Mouse (Mus musculus) lung, postnatal 0 days (tissue): ENCODE data around the gene Trhde. TPM values are rescaled to one million over a fixed set of nuclear protein-coding genes. Genes with fewer than 3 reads are reported as not detected.

Experiments used
- ATAC-seq: fragments of 200-750 bp; cut with Nextera tagmentation; 2 replicates; pipeline ENCODE4 v1.8.0; 2017; ENCODE audit warnings: moderate library complexity
- DNase-seq: peaks from one replicate; pipeline ENCODE4 v3.0.0-alpha.2; 2016; ENCODE audit warnings: low spot score
- H3K27ac ChIP-seq: fragments of 300-500 bp; sonication (generic); 2 replicates; pipeline ENCODE4 v1.5.1; 2014; ENCODE audit warnings: antibody characterized with exemption, mild to moderate bottlenecking, low read length, mixed read lengths
- H3K27me3 ChIP-seq: fragments of 300-500 bp; sonication (generic); replicated peaks from 2 replicates; pipeline ENCODE4 v1.6.1; 2014; ENCODE audit warnings: low read length, mixed read lengths; ENCODE audit not compliant: insufficient read depth
- H3K36me3 ChIP-seq: fragments of 300-500 bp; sonication (generic); 2 replicates; pipeline ENCODE4 v1.6.1; 2014; ENCODE audit warnings: low read length, mixed read lengths; ENCODE audit not compliant: insufficient read depth
- H3K4me1 ChIP-seq: fragments of 300-500 bp; sonication (generic); 2 replicates; pipeline ENCODE4 v1.6.1; 2014; ENCODE audit warnings: antibody characterized with exemption, low read depth, low read length, mixed read lengths; ENCODE audit not compliant: insufficient read depth
- H3K4me2 ChIP-seq: fragments of 300-500 bp; sonication (generic); replicated peaks from 2 replicates; pipeline ENCODE4 v1.6.1; 2014; ENCODE audit warnings: low read depth, mild to moderate bottlenecking, low read length, moderate library complexity, mixed read lengths
- H3K4me3 ChIP-seq: fragments of 300-500 bp; sonication (generic); 2 replicates; pipeline ENCODE4 v1.5.1; 2014; ENCODE audit warnings: low read depth, low read length
- H3K9ac ChIP-seq: fragments of 300-500 bp; sonication (generic); replicated peaks from 2 replicates; pipeline ENCODE4 v1.6.1; 2014; ENCODE audit warnings: low read depth, mild to moderate bottlenecking
- H3K9me3 ChIP-seq: fragments of 300-500 bp; sonication (generic); 2 replicates; pipeline ENCODE4 v1.6.1; 2016; ENCODE audit warnings: low read length, mixed read lengths
- CTCF ChIP-seq: IDR thresholded peaks from 2 replicates; pipeline ENCODE4 v1.5.1; 2016; ENCODE audit warnings: antibody characterized with exemption, mild to moderate bottlenecking
- EP300 ChIP-seq: IDR thresholded peaks from 2 replicates; pipeline ENCODE4 v1.6.1; 2016; ENCODE audit warnings: antibody characterized with exemption, mild to moderate bottlenecking, control low read depth
- WGBS: fragments of 180-500 bp; shearing (Covaris S2); extraction: QIAGEN DNeasy Blood & Tissue Kit; methylation state at CpG from one replicate; pipeline ENCODE4 v1.1.7; 2014; 5-methylcytosine and 5-hydroxymethylcytosine counted together
- polyA plus RNA-seq: library from polyadenylated mRNA; unstranded; fragments of >200 nt; fragmentation: Nextera tagmentation; extraction: Ambion mirVana; gene quantifications from 2 replicates; pipeline ENCODE4 v1.2.1, GENCODE M21; 2015

Trhde gene
- polyA plus RNA-seq, 1 experiment from 2014 or later, result not detected

DNA sequence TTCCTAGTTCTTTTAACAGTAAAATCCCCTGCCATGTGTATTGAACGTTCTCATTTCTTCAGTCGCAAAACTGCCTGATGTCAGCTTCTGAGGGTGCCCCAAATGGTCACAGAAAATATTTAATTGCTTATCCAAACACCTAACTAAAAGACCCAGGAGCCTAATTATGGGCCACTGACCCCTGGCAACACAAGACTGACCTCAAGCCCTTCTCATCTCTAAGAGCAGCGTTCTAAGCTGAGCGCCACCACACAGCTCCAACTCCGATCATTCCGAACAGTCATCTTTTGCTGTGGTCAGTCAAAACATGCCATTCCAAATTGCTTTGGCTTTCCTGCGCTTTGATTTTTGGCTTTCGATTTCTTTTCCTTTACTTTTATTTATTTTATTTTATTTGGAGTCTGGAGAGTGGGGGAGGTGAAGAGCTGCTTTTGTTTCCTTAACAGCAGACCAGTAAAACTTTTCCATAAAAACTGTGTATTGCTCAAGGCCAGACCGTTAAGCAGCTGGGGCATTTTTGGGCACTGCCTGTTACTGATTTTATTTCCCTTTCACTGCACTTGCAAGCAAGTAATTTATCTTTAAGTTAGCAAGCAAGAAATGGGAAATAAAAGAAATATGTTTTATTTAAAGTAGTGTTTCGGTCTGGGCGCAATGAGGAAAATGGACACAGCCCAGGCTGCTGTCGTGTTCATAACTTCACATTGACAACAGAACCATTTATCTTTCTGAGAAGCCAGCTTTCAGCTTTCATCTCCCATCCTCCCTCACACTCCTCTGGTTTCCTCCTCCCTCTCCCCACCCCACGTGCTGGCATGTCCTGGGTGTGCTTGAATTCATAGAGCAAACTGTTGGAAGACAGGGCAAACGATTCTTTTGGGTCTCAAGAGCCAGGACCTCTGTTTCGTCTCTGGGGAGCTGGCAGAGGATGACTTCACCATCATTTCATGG is 59.1 kb downstream of the Trhde start:
- WGBS, result 48% methylated on average over 15 of the region's 15 CpGs
- Histone ChIP-seq H3K36me3 (no peaks in the 10 kb centered on the region), H3K9me3 (no peaks in the 10 kb centered on the region), H3K9ac (no peak overlapping the region), H3K4me3 (no peak overlapping the region), H3K27me3 (no peaks in the 10 kb centered on the region), H3K4me2 (no peak overlapping the region), H3K27ac (no peak overlapping the region), H3K4me1 (no peaks in the 10 kb centered on the region)
- TF ChIP-seq EP300 (no peak), CTCF (no peak)
- DNase-seq (no peak), ATAC-seq (no peak)

DNA sequence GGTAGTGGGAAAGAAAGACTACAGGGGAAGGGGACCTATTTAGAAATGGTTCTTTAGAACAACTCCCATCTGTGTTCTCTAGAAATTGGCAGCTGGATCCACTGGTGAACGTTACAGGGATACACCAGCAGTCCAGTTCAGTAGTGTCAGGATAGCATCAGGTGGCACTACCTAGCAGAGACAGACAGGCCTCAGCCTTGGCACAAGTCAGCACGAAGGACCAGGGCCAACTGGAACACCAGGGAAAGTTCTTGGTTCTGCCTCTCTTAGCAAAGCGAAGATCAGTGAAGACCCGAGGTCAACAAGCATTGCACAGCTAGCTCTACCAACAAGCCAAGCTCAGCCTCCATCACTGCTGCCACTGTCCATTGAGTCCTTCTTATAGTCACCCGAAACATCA is 62.2 kb downstream of the Trhde start:
- Histone ChIP-seq H3K27ac (no peak overlapping the region), H3K27me3 (no peaks in the 10 kb centered on the region), H3K4me3 (no peak overlapping the region), H3K9ac (no peak overlapping the region), H3K4me2 (no peak overlapping the region), H3K4me1 (no peaks in the 10 kb centered on the region), H3K36me3 (no peaks in the 10 kb centered on the region), H3K9me3 (no peaks in the 10 kb centered on the region)
- ATAC-seq (no peak), DNase-seq (no peak)
- TF ChIP-seq CTCF (no peak), EP300 (no peak)
- whole genome bisulfite sequencing, result 84% methylated on average over 5 of the region's 5 CpGs

DNA sequence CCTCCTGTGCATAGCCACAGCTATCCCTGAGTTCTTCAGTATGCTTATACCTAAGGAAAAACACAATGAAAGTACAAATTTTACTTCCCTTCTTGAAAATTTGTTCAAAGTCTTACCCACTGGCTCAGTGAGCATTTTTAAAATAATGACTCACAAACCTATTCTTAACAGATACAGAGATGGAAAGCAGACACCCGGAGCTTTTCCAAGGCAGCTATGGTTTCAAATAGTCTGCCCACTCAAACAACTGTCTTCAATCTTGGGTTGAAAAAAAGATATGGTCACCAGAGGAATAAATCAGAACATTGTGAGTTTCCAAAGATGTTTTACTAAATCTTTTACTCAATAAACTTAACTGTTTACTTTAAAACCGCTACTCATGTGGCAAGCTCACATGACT is 64.5 kb downstream of the Trhde start:
- no peak overlapping the region for H3K27ac ChIP-seq
- ATAC-seq (no peak), DNase-seq (no peak)
- H3K4me2 ChIP-seq, result no peak overlapping the region
- no peaks in the 10 kb centered on the region for H3K36me3 ChIP-seq
- H3K9me3 ChIP-seq, result no peaks in the 10 kb centered on the region
- H3K9ac ChIP-seq, result no peak overlapping the region
- WGBS, result 85% methylated on average over 2 of the region's 2 CpGs
- no peak overlapping the region for H3K4me3 ChIP-seq
- H3K4me1 ChIP-seq, result no peaks in the 10 kb centered on the region
- TF ChIP-seq CTCF, result no peak
- no peak for TF ChIP-seq EP300
- no peaks in the 10 kb centered on the region for H3K27me3 ChIP-seq

DNA sequence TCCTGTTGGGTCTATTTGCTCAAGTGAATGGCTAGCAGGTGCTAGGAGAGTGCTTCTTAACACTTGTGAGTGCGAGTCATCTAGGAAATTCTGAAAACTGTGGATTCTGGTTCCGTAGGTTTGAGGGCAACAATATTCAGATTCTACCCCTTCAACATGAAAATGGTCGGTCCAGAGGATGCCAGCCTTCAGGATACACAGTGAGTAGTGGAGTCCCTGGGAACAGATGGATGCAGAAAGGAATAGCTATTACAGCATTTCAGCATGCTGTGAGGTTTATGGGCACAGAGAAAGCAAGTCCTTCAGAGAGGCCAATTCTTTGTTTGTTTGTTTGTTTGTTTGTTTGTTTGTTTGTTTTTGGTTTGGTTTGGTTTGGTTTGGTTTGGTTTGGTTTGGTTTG is 65.7 kb downstream of the Trhde start:
- Histone ChIP-seq H3K9ac (no peak overlapping the region), H3K27me3 (no peaks in the 10 kb centered on the region), H3K4me3 (no peak overlapping the region), H3K9me3 (no peaks in the 10 kb centered on the region), H3K36me3 (no peaks in the 10 kb centered on the region), H3K27ac (no peak overlapping the region), H3K4me2 (no peak overlapping the region), H3K4me1 (no peaks in the 10 kb centered on the region)
- ATAC-seq, result no peak
- no peak for DNase-seq
- TF ChIP-seq EP300 (no peak), CTCF (no peak)
- WGBS, result 55% methylated on average over 3 of the region's 3 CpGs

DNA sequence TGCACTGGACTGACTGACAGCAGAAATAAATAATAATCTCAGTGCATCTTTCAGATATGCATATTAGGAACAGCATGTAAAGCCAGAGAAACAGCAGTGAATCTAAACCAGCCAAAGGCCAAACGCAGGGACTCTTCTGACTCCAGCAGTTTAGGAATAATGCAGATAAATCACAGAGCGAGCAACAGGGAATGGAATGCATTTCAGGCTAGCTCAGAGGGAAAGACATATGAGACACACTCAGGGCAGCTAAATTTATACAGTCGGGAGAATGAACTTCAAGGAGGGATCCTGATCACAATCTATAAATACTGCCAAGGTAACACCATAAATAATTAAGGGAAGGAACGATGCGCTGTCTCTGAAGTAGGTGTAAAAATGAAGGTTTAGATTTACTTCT is 66.4 kb downstream of the Trhde start:
- ATAC-seq (no peak), DNase-seq (no peak)
- Histone ChIP-seq H3K4me3 (no peak overlapping the region), H3K36me3 (no peaks in the 10 kb centered on the region), H3K27ac (no peak overlapping the region), H3K4me1 (no peaks in the 10 kb centered on the region), H3K4me2 (no peak overlapping the region), H3K9me3 (no peaks in the 10 kb centered on the region), H3K27me3 (no peaks in the 10 kb centered on the region), H3K9ac (no peak overlapping the region)
- TF ChIP-seq CTCF, result no peak
- no peak for TF ChIP-seq EP300
- 38% methylated on average over 5 of the region's 5 CpGs for WGBS

DNA sequence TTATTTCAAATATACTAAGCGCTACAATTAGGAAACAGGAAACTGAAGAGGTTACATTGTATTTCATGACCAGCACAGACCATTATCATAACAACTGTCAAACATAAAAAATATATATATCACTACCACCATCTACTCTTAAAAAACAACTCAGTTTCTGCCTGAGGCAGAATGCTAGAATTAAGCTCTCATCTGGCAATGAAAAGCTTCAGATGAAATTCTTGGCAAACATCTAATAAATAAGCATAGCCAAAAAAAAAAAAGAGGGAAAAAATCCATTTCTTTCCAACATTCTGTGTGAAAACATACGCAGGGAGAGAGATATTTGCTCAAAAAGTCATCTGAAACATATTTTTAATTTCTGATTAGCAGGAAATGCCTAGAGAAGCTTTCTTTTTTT is 67.0 kb downstream of the Trhde start:
- 61% methylated on average over 2 of the region's 2 CpGs for WGBS
- DNase-seq, result no peak
- Histone ChIP-seq H3K27ac (no peak overlapping the region), H3K4me1 (no peaks in the 10 kb centered on the region), H3K9ac (no peak overlapping the region), H3K4me3 (no peak overlapping the region), H3K9me3 (no peaks in the 10 kb centered on the region), H3K4me2 (no peak overlapping the region), H3K27me3 (no peaks in the 10 kb centered on the region), H3K36me3 (no peaks in the 10 kb centered on the region)
- TF ChIP-seq CTCF (no peak), EP300 (no peak)
- no peak for ATAC-seq
